Mouse (Mus musculus) bone marrow, adult 2 months (tissue): ENCODE data around the gene Tspan18.

Experiments used
- CTCF ChIP-seq: fragments of 200-500 bp; IDR thresholded peaks from 2 replicates; pipeline ENCODE4 v1.5.1; 2011; ENCODE audit warnings: low read length, control low read depth; ENCODE audit not compliant: control insufficient read depth, insufficient read depth
- POLR2A ChIP-seq: fragments of 200-500 bp; IDR thresholded peaks from 2 replicates; pipeline ENCODE4 v1.6.1; 2011; ENCODE audit warnings: low read depth, mild to moderate bottlenecking, control low read depth, low read length, borderline replicate concordance; ENCODE audit not compliant: control insufficient read depth

GRCm38 (mm10) chr2:93372097-93372571 lies 37.8 kb upstream of the Tspan18 start:
- TF ChIP-seq CTCF (no peak), POLR2A (no peak)
